Mouse (Mus musculus): Measurements from ENCODE around the gene Nsrp1. TPM values are rescaled to one million over a fixed set of nuclear protein-coding genes. Genes with fewer than 3 reads are reported as not detected.
"Not testable (repeated sequence)": the region's sequence is repeated elsewhere in the genome, so short reads cannot be mapped to it uniquely, and the experiment has no call there.

Gene Nsrp1
- polyA plus RNA-seq, 1 experiment from 2014 or later, result 58.2 TPM

DNA sequence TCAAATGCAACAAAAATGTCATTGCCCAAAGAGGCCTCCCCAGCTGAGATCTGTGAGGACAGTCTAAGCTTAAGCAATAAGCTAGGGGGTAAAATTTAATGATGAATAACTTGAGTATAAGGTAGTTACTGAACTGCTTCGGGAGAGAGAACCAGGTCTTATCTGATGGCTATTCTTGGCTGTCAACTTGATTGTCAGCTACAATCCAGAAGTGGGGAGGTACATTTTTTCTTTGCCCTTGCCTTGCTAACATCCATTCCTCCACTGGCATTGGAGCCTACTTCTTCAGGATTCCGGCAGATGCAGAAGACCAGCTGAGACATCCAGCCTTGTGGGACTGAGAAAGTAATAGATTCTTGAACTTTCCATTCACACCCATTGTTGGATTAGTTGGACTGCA is 8.8 kb upstream of the Nsrp1 start:
- no peak for ATAC-seq (ENCODE audit: insufficient read depth)
- Histone ChIP-seq H3K27ac (ENCODE audit: low read depth) (no peak overlapping the region), H3K9me3 (ENCODE audit: low read depth, low read length) (no peaks in the 10 kb centered on the region), H3K4me1 (ENCODE audit: insufficient read depth) (no peaks in the 10 kb centered on the region), H3K27me3 (ENCODE audit: insufficient read depth, low read length) (no peaks in the 10 kb centered on the region), H3K4me2 (no peak overlapping the region), H3K36me3 (ENCODE audit: insufficient read depth) (no peaks in the 10 kb centered on the region), H3K4me3 (ENCODE audit: low read depth, low read length) (no peak overlapping the region), H3K9ac (no peak overlapping the region)
- WGBS, result 80% methylated on average over 2 of the region's 2 CpGs
- no peak for DNase-seq
- no peak for TF ChIP-seq CTCF (IDR thresholded peaks at IDR 0.05; ENCODE audit: low read depth)

DNA sequence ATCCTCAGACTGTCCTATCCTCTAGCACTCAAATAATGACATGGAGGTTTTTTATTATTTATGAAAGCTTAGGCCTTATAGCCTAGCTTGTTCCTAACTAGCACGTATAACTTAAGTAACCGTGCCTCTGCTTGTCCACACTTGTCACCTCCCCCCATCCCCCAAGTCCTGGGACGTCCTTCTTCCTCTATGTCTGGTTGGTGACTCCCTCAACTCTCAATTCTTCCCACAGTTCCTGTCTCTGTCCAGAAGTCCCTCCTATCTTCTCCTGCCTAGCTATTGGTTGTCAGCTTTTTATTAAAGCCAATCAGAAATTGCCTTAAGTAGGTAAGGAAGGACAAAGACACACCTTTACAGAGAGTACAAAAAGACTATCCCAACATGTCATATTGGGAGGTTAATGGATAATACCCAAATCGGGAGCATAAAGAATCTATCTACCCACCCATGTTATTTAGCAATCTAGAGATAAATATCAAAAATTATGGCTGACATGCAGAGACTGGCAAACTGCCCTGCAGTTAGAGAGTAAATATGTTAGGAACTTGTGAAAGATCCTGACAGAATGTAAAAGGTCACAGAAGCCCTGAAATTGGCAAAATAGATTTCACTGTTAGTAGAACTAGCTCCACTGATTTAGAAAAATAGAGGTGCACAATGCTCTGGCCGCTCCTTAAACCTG is 5.9 kb upstream of the Nsrp1 start:
- TF ChIP-seq CTCF (IDR thresholded peaks at IDR 0.05; ENCODE audit: low read depth), result no peak
- Histone ChIP-seq H3K4me3 (ENCODE audit: low read depth, low read length) (no peak overlapping the region), H3K27me3 (ENCODE audit: insufficient read depth, low read length) (no peaks in the 10 kb centered on the region), H3K4me2 (no peak overlapping the region), H3K9me3 (ENCODE audit: low read depth, low read length) (no peaks in the 10 kb centered on the region), H3K36me3 (ENCODE audit: insufficient read depth) (no peaks in the 10 kb centered on the region), H3K9ac (no peak overlapping the region), H3K4me1 (ENCODE audit: insufficient read depth) (no peaks in the 10 kb centered on the region), H3K27ac (ENCODE audit: low read depth) (no peak overlapping the region)
- DNase-seq (no peak), ATAC-seq (ENCODE audit: insufficient read depth) (no peak)
- WGBS, result 55% methylated on average over 5 of the region's 5 CpGs

DNA sequence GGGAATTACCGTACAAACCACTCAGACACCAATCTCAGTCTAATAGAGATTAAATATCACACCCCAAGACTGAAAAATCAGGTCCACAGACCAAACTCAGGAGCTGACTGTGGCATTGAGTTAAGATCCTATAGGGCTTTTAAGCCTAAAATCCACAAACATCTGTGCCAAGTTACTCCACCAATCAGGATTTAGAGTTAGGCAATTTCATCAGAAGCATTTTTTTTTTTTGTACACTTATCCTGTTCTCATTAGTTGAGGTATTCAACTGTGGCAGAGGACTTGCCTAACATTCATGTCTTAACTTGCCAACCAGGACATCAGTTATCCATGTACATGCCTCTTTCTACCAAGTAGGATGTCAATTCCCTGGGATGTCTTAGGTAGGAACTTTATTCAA is 1.1 kb upstream of the Nsrp1 start:
- 92% methylated on average over 1 of the region's 1 CpGs for WGBS

DNA sequence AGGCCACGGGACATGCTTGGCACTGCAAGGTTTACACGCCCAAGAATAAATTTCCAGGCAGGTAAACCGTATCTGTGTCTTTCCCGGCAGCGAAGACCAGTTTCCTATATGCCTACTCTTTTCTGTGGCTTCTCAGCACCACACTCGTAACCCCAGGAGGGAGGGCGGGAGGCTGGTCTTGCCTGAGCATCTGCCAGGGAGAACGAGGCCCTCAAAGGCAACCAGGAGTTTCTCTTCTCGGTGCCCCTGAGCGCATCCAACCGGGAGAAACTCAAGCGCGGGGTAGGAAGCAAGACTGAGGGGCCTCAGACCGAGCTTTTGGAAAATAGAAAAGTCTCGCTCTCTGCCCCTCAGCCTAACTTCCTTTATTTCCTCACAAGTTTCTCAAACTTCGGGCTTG is 443 bp downstream of the Nsrp1 start:
- H3K27ac ChIP-seq (ENCODE audit: low read depth), result peak overlapping the region; percentile 89; the same call in 1 of the 2 replicates
- H3K4me2 ChIP-seq, result peak overlapping the region; percentile 87
- H3K9me3 ChIP-seq (ENCODE audit: low read depth, low read length), result no peaks in the 10 kb centered on the region
- H3K4me1 ChIP-seq (ENCODE audit: insufficient read depth), result no peaks in the 10 kb centered on the region
- WGBS, result 4% methylated on average over 16 of the region's 16 CpGs
- peak overlapping the region; percentile 80 for H3K9ac ChIP-seq
- ATAC-seq (ENCODE audit: insufficient read depth), result peak; percentile 26; the same call in 1 of the 2 replicates
- DNase-seq, result peak; percentile 22
- TF ChIP-seq CTCF (IDR thresholded peaks at IDR 0.05; ENCODE audit: low read depth), result no peak
- H3K36me3 ChIP-seq (ENCODE audit: insufficient read depth), result peaks cover 27% of the 10 kb centered on the region
- no peaks in the 10 kb centered on the region for H3K27me3 ChIP-seq (ENCODE audit: insufficient read depth, low read length)
- H3K4me3 ChIP-seq (ENCODE audit: low read depth, low read length), result peak overlapping the region; percentile 73

More for the DNA sequence above, 1.1 kb upstream of the Nsrp1 start:
- Histone ChIP-seq H3K4me2 (no peak overlapping the region), H3K4me1 (ENCODE audit: insufficient read depth) (no peaks in the 10 kb centered on the region), H3K27me3 (ENCODE audit: insufficient read depth, low read length) (no peaks in the 10 kb centered on the region), H3K27ac (ENCODE audit: low read depth) (no peak overlapping the region), H3K9ac (no peak overlapping the region), H3K9me3 (ENCODE audit: low read depth, low read length) (no peaks in the 10 kb centered on the region), H3K36me3 (ENCODE audit: insufficient read depth) (peaks cover 20% of the 10 kb centered on the region), H3K4me3 (ENCODE audit: low read depth, low read length) (no peak overlapping the region)
- ATAC-seq (ENCODE audit: insufficient read depth) (no peak), DNase-seq (no peak)
- no peak for TF ChIP-seq CTCF (IDR thresholded peaks at IDR 0.05; ENCODE audit: low read depth)

DNA sequence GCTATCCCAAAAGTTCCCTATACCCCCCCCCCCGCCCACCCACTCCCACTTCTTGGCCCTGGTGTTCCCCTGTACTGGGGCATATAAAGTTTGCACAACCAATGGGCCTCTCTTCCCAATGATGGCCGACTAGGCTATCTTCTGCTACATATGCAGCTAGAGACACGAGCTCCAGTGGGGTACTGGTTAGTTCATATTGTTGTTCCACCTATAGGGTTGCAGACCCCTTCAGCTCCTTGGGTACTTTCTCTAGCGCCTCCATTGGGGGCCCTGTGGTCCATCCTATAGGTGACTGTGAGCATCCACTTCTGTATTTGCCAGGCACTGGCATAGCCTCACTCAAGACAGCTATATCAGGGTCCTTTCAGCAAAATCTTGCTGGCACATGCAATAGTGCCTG is 904 bp downstream of the Nsrp1 start:
- H3K27me3 ChIP-seq (ENCODE audit: insufficient read depth, low read length); H3K9me3 ChIP-seq (ENCODE audit: low read depth, low read length); H3K27ac ChIP-seq (ENCODE audit: low read depth); DNase-seq; ATAC-seq (ENCODE audit: insufficient read depth); H3K4me1 ChIP-seq (ENCODE audit: insufficient read depth): not testable (repeated sequence)
- Histone ChIP-seq H3K36me3 (ENCODE audit: insufficient read depth) (peaks cover 28% of the 10 kb centered on the region), H3K4me3 (ENCODE audit: low read depth, low read length) (peak overlapping the region; percentile 73), H3K4me2 (peak overlapping the region; percentile 87), H3K9ac (peak overlapping the region; percentile 80)
- 69% methylated on average over 4 of the region's 4 CpGs for WGBS

DNA sequence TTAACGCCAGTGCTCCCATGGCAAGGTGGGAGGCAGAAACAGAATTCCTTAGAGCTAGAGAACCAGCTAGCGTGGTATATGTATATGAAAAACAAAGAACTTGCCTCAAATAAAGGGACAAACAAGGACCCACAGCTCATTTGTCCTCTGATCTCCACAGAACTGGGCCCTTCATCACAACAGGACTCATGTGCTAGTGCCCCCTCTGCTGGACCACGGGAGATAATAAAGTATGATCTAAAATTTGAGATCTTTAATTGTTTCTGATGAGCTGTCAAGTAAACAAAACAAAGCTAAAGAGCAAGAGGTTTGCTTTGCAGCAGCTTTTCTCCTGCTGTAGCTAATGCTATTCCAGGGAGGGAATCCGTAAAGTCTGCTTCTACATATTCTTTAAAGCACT is 7.5 kb downstream of the Nsrp1 start:
- Histone ChIP-seq H3K4me3 (ENCODE audit: low read depth, low read length) (no peak overlapping the region), H3K4me1 (ENCODE audit: insufficient read depth) (no peaks in the 10 kb centered on the region), H3K4me2 (no peak overlapping the region), H3K27me3 (ENCODE audit: insufficient read depth, low read length) (no peaks in the 10 kb centered on the region), H3K9me3 (ENCODE audit: low read depth, low read length) (no peaks in the 10 kb centered on the region), H3K27ac (ENCODE audit: low read depth) (no peak overlapping the region), H3K36me3 (ENCODE audit: insufficient read depth) (peaks cover 44% of the 10 kb centered on the region), H3K9ac (no peak overlapping the region)
- peak; percentile 47 for TF ChIP-seq CTCF (IDR thresholded peaks at IDR 0.05; ENCODE audit: low read depth)
- 59% methylated on average over 4 of the region's 4 CpGs for WGBS
- DNase-seq, result peak; percentile 65
- ATAC-seq (ENCODE audit: insufficient read depth), result no peak

DNA sequence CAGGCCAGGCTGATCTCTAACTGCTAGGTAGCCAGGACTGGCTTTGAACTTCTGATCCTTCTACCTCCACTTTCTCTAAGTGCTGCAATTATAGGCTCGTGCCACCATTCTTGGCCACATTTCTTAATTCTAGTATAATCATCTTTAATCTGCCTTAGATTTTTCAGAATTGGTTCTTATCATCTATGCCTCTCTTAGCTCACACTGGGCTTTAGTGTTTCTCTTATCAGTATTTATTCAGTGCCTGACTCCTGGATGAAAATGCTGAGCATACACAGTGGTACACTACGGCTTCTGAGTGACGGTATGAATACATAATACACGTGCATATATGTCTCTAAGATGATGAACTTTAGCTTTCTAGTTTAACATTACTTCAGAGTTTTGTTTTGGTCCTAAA is 9.4 kb downstream of the Nsrp1 start:
- DNase-seq (no peak), ATAC-seq (ENCODE audit: insufficient read depth) (no peak)
- TF ChIP-seq CTCF (IDR thresholded peaks at IDR 0.05; ENCODE audit: low read depth), result no peak
- Histone ChIP-seq H3K4me2 (no peak overlapping the region), H3K9ac (no peak overlapping the region), H3K4me1 (ENCODE audit: insufficient read depth) (no peaks in the 10 kb centered on the region), H3K4me3 (ENCODE audit: low read depth, low read length) (no peak overlapping the region), H3K27me3 (ENCODE audit: insufficient read depth, low read length) (no peaks in the 10 kb centered on the region), H3K36me3 (ENCODE audit: insufficient read depth) (peaks cover 25% of the 10 kb centered on the region), H3K9me3 (ENCODE audit: low read depth, low read length) (no peaks in the 10 kb centered on the region), H3K27ac (ENCODE audit: low read depth) (no peak overlapping the region)
- WGBS, result 72% methylated on average over 4 of the region's 4 CpGs

Measured in lung, embryonic 14.5 days (tissue).